Mouse (Mus musculus) retina, postnatal 1 day (tissue): ENCODE measurements around the gene Mapk8ip1.
A peak's percentile ranks its signal among the peaks of the same experiment; 100 is the strongest.
"Not testable (repeated sequence)": the region's sequence is repeated elsewhere in the genome, so short reads cannot be mapped to it uniquely, and the experiment has no call there.

Experiments used
- DNase-seq: peaks from one replicate; pipeline ENCODE4 v3.0.0-alpha.2; 2012

Mapk8ip1 gene

GRCm38 (mm10) chr2:92424462-92425308 is 23.6 kb upstream of the Mapk8ip1 start:
- peak; percentile 90 for DNase-seq

- peak; percentile 95 for DNase-seq
Measured at GRCm38 (mm10) chr2:92423702-92424461, 22.8 kb upstream of the Mapk8ip1 start.

- DNase-seq: no peak
Measured at GRCm38 (mm10) chr2:92423156-92423555, 22.1 kb upstream of the Mapk8ip1 start.

GRCm38 (mm10) chr2:92422388-92423135 is 21.5 kb upstream of the Mapk8ip1 start:
- DNase-seq: peak; percentile 47

GRCm38 (mm10) chr2:92421723-92422387 is 20.8 kb upstream of the Mapk8ip1 start:
- DNase-seq: no peak

- no peak for DNase-seq
Measured at GRCm38 (mm10) chr2:92411705-92412104, 10.6 kb upstream of the Mapk8ip1 start.

- no peak for DNase-seq
Measured at GRCm38 (mm10) chr2:92408309-92409045, 7.4 kb upstream of the Mapk8ip1 start.

- DNase-seq: no peak
Measured at GRCm38 (mm10) chr2:92405687-92406086, 4.6 kb upstream of the Mapk8ip1 start.

- DNase-seq: no peak
Measured at GRCm38 (mm10) chr2:92404737-92405136, 3.7 kb upstream of the Mapk8ip1 start.

- no peak for DNase-seq
Measured at GRCm38 (mm10) chr2:92403776-92404319, 2.8 kb upstream of the Mapk8ip1 start.

- peak; percentile 65 for DNase-seq
Measured at GRCm38 (mm10) chr2:92402591-92403326, 1.7 kb upstream of the Mapk8ip1 start.

GRCm38 (mm10) chr2:92400682-92401081 is 381 bp downstream of the Mapk8ip1 start:
- DNase-seq: peak; percentile 27

GRCm38 (mm10) chr2:92399877-92400276 is 1.2 kb downstream of the Mapk8ip1 start:
- DNase-seq: not testable (repeated sequence)

- DNase-seq: no peak
Measured at GRCm38 (mm10) chr2:92397436-92397835, 3.6 kb downstream of the Mapk8ip1 start.

GRCm38 (mm10) chr2:92395535-92395934 is 5.5 kb downstream of the Mapk8ip1 start:
- no peak for DNase-seq

GRCm38 (mm10) chr2:92392318-92393264 is 8.5 kb downstream of the Mapk8ip1 start:
- DNase-seq: peak; percentile 84

- DNase-seq: no peak
Measured at GRCm38 (mm10) chr2:92391703-92392317, 9.3 kb downstream of the Mapk8ip1 start.

- DNase-seq: no peak
Measured at GRCm38 (mm10) chr2:92391116-92391515, 9.9 kb downstream of the Mapk8ip1 start.
